Mouse (Mus musculus) layer of hippocampus, postnatal 14 days (tissue): ENCODE results near the gene Scamp5. TPM values are rescaled to one million over a fixed set of nuclear protein-coding genes. Genes with fewer than 3 reads are reported as not detected.
"Not testable (repeated sequence)": the region's sequence is repeated elsewhere in the genome, so short reads cannot be mapped to it uniquely, and the experiment has no call there.

Experiments used
- DNase-seq, 2 experiments: peaks; one replicate each; pipeline ENCODE4 v3.0.0; 2021 to 2022; ENCODE audit warnings: low spot score in 2 of 2, mixed read lengths in 1 of 2
- total RNA-seq, 2 experiments: library from RNA; stranded (reverse); gene quantifications; 2 replicates each; pipeline ENCODE4 v1.2.3; 2021

The Scamp5 gene
- total RNA-seq, 2 experiments from 2014 or later, result 439 to 441 TPM

DNA sequence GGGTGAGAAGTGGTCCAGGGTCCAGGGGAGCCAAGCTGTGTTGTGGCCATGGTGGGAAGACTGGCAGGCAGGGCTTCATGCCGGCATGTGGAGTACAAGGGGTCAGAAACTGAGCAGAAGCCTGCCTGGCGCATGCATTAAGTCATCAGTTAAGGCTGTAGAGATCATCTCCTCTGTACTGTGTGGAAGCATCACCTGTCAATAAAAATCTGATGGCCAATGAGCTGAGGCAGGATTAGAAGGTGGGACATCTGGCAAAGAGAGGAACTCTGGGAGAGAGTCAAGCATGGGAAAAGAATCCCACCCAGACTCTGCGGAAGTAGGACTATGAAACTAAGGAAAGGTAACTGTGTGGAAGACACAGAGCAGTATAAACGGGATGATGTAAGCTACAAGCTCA is 14.3 kb downstream of the Scamp5 start:
- no peak for DNase-seq

GRCm38 (mm10) chr9:57452624-57453462 is 15.0 kb downstream of the Scamp5 start:
- no peak for DNase-seq

- DNase-seq, result no peak
Observed at GRCm38 (mm10) chr9:57449715-57450114, 18.1 kb downstream of the Scamp5 start.

GRCm38 (mm10) chr9:57440620-57441019 is 27.2 kb downstream of the Scamp5 start:
- no peak for DNase-seq

DNA sequence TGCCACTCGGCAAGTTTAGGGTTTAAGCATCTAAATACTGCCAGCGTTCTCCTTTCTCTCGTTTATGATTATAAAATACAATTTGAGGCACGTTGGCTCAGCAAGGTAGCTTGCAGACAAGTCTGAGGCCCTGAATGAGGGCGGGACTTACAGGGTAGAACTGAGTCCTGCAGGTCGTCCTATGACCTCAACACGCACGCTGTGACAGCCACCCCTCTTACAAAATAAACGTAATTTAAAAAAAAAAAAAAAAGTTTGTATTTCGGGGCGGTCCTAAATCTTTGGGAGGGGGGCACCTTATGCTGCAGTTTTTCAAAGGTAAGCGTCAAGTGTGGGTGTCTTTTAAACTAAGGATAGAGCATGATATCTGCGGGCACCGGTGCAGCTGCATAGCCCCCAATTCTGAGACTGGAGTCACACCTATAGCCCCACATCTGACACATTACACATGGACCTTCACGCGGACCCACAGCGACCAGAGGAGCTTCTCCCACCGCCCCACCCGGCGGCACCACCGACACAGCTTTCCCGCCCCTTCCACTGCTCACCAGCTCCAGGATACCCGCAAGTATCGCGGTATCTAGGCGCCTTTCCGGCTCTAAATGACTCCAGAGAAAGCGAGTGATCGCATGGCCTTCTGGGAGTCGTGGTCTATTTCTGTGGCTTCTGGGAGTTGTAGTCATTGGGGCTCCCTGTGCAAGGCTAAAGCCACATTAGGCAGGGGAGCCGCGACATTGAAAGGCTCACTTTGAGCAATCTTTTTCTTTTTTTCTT is 28.2 kb downstream of the Scamp5 start, which contains the start of gene Ppcdc:
Ppcdc (minus strand) TSS at position 603 of the 774 bp plus-strand sequence.
- peak; percentile 89 to 96 for DNase-seq

DNA sequence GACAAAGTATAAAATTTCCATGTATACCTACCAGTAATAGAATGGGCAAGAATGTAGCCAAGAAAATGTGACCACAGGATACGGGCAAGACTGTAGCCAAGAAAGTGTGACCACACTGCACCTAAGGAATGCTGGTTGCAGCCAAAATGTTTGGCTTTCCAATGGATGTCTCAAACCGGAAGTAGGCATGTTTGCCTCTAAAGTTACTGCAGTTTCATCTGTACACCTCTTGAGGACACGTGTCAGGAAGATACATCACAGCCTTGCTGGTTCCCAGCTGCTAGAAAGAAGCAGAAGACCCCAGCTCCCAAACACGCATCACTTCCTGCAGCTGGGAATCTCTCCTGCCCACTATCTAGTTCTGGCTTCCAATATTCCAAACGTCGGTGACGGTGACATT is 28.8 kb downstream of the Scamp5 start:
- no peak for DNase-seq

DNA sequence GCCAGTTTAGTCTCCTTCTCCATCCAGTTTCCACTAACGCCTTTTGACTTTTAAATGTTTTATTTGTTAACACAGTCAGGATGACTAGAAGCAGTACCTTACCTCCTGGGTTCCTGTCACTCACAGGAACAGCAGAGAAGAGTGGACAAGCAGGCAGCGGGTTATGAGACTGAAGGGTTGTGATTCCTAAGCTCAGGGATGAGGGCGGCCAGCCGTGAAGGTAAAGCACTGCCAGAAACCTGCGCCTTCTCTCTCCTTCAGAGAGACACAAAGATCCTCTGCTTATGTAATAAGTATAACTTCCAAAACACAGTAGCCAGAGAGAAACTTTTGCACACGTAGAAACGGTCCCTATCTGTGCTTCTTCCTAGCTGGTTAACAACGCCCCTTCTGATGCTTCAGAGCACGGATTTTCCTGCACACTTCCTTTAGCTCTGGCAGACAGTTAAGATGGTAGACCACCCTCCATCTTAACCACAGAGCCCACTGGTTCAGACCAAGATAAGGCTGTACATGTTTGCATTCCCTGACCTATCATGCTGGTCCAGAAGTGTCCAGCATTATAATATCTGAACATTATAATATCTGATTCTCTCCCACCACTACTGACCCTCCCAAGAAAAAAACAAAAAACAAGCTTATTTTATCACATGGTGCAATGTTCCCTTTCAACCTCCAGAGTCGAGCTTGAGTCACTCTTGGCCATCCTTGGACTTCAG is 29.8 kb downstream of the Scamp5 start:
- no peak for DNase-seq

- no peak for DNase-seq
Observed at GRCm38 (mm10) chr9:57436166-57436565, 31.7 kb downstream of the Scamp5 start.

GRCm38 (mm10) chr9:57434405-57435165 is 33.3 kb downstream of the Scamp5 start:
- no peak for DNase-seq

- peak; percentile 74 to 88 for DNase-seq
Observed at GRCm38 (mm10) chr9:57433097-57434032, 34.5 kb downstream of the Scamp5 start.

DNA sequence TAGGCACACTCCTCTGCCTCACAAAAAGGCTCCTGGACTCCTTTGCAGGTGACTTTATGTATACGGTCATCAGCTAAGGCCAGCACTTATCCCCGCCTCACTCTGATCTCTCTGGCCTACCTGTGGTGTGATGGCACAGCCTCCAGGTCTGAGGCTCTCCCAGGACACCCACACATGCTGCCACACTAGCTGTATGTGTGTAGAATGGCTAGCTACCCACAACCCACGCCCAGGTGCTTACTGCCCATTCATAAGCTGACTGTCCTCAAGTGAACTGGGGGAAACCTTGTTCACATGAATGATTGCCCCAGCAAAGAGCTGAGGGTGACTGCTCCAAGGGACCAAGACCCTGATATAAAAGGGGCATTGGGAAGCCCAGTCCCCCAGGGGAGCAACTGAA is 35.4 kb downstream of the Scamp5 start:
- no peak for DNase-seq

- DNase-seq, result no peak
Observed at GRCm38 (mm10) chr9:57431202-57431601, 36.7 kb downstream of the Scamp5 start.

DNA sequence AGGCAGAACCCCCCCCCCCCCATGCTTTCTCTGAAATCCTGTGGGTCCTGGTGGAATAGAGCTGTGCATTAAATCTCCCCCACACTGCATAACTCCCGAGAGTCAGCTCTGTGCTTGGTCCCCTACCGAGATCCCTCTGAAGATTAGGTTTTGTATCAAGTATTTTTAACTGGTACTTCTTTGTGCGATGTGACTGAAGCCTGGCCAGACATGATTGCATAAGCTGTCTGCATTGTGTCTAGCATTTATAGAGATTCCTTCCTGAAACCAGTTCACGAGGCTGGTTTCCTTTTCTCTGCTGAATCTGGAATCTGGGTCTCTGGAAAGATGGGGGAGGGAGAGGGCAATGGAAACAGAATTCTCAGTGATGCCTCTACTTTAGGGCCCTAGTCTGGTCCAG is 39.5 kb downstream of the Scamp5 start:
- no peak for DNase-seq

DNA sequence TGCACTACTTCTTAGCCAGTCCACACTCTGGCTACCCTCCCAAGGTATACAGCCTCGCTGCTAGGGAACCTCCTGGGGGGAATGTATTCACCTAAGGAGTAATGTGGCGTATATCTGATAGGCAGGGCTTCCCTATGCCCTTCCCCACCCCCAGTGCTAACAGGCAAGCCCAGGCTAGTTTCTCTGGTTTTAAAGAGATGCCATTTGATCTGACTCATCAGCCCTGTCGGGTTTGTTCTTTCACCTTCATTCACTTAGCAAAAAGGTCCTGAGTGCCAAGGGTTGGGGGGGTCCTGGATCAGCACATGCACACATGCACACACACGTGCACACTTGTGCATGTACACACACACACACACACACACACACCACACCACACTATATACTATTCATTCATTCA is 39.9 kb downstream of the Scamp5 start:
- DNase-seq, result no peak

GRCm38 (mm10) chr9:57427123-57427522 is 40.7 kb downstream of the Scamp5 start:
- DNase-seq, result not testable (repeated sequence)

DNA sequence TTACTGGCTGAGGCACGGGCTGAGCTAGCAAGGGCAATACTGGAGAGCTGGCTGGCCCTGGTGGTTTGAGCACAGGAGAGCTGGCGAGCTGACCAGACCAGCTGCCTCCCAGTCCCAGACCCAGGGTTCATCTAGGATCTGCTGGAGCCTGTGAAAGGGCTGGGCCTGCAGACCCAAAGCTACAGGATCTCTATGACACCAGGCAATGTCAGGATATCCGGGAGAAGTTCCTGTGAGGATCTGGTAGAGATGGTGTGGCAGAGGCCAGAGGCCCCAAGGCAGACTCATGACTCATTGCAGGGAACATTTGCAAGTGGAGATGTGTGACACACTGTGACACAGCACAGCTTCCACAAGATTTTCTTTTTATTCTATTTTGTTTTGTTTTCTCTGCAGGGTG is 42.7 kb downstream of the Scamp5 start:
- DNase-seq, result no peak

- no peak for DNase-seq
Observed at GRCm38 (mm10) chr9:57424066-57424465, 43.8 kb downstream of the Scamp5 start.

GRCm38 (mm10) chr9:57421688-57422111 is 46.2 kb downstream of the Scamp5 start:
- DNase-seq, result no peak

- peak in 1 of 2 experiments; percentile 43 for DNase-seq
Observed at GRCm38 (mm10) chr9:57421121-57421571, 46.7 kb downstream of the Scamp5 start.
